Mouse (Mus musculus) left cerebral cortex, postnatal 25 days (tissue): ENCODE results near the gene Serhl. TPM values are rescaled to one million over a fixed set of nuclear protein-coding genes. Genes with fewer than 3 reads are reported as not detected.
"Not testable (repeated sequence)": the region's sequence is repeated elsewhere in the genome, so short reads cannot be mapped to it uniquely, and the experiment has no call there.

Source experiments
- DNase-seq, 2 experiments: peaks; one replicate each; pipeline ENCODE4 v3.0.0; 2022; ENCODE audit warnings: low spot score in 2 of 2, mixed read lengths in 1 of 2
- intact Hi-C: fragments of 180-260 bp; cut with DNase I; formaldehyde crosslinking; loops from one replicate; pipeline ENCODE4 v1.15.1; 2025
- total RNA-seq, 2 experiments: library from RNA; stranded (reverse); gene quantifications; 2 replicates each; pipeline ENCODE4 v1.2.3; 2021

The Serhl gene
- total RNA-seq, 2 experiments from 2014 or later: 8.3 to 9.8 TPM

DNA sequence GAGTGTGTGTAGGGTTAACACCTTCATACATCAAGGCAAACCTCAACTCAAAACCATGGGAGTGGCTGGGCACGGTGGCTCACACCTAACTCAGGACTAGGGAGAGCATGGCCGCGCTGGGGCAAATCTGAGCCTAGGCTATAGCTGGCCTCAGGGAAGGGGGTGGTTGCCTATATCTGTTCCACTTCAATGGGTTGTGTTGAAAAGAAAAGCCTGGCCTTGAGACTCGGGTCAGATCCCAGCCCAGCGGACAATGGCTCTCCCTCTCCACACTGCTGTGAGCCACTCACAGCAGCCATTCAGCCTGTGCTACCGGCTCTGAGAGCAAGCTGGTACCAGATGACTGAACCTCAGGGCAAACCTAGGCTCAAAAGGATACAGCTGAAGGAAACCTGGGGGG is 25.8 kb downstream of the Serhl start:
- no peak for DNase-seq
- intact Hi-C loops: no loop called here

DNA sequence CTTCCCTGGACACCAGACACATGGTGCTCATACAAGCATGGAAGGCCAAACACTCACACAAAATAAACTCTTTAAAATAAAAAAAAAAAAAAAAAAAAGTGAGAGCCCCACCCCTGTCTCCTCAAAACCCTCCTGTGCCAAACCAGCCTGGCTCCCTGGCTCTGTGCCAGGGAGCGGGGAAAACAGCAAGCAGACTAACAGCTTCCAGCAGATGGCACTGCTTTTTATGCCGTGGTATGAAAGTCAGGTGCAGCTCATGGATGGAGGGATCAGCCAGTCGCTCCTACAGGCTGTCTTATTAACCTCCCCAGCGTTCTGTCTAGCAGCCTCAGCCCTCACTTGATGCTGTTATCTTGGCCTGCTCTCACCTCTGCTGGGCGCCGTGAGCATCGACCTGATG is 29.1 kb downstream of the Serhl start:
- intact Hi-C loops: no loop called here
- DNase-seq: peak in 1 of 2 experiments; percentile 68

DNA sequence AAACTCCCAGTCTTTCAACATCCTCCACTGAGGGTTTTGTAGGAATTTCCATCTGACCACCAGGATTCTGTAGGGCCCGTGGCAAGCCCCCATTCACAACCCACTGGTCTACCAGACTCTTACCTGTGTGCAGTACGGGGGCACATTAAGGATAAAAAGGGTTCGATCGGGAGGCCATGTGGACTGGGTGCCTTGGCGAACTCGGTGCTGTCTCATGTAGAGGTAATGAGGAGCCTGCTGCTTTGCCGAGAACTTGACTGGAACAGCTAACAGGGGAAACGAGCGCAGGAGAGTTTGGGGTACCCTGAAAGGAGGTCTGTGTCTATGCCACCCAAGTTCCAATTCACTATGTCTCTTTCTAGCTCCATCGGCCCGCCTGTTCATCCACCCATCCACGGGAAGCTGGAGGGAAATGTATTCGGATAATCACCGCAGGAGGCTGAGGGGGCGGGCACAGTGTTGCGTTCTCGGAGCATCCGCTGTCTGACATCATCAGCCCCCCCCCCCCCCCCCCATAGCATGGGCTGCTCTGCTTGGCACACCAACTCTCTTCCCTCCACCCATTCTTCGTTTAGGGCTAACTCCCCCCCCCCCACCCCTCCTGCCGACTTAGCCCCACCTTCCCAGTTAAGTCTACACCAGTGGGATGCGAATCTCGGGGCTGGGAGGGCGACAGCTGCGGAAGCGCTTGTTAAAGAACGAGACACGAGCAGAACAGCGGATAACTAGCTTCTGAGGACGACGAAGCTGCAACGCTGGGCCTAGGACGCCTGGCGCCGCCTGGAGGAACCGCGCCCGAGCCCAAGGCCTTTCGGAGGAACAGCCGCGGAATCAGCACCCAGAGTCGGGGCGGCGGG is 32.6 kb downstream of the Serhl start:
- intact Hi-C loops: loop anchor here (1.0 kb wide), 1 partner anchor 27 kb away; the partner anchor contains the start of gene Poldip3
- peak; percentile 54 to 81 for DNase-seq

DNA sequence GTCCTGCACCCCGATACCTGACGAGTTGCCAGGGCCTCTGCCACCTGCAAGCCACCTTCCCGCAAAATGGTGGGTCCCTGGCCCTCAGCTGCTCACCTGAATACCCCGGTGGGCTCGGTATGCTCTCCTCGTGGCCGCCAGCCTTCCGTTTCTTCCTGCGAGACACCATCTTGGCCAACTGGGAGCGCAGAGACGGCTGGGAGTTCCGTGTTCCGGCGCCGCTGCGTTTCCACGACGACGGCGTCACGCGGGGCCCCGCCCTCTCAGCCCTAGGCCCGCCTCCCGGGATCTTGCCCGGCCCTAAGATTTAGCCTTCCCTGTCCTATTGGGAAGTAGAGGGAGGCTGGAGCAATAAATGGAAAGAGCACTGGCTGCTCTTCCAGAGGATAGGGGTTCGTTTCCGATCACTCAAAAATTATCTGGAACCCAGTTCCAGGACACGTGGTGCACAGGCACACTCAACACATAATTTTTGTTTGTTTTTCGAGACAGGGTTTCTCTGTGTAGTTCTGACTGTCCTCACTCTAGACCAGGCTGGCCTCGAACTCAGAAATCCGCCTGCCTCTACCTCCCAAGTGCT is 33.4 kb downstream of the Serhl start, which contains the start of gene Rrp7a:
TSS of gene Rrp7a (minus strand) at position 236 of the 580 bp plus-strand sequence.
- DNase-seq: peak; percentile 94 to 95
- intact Hi-C loops: loop anchor here (1.0 kb wide), 1 partner anchor 27 kb away; the partner anchor contains the start of gene Poldip3

DNA sequence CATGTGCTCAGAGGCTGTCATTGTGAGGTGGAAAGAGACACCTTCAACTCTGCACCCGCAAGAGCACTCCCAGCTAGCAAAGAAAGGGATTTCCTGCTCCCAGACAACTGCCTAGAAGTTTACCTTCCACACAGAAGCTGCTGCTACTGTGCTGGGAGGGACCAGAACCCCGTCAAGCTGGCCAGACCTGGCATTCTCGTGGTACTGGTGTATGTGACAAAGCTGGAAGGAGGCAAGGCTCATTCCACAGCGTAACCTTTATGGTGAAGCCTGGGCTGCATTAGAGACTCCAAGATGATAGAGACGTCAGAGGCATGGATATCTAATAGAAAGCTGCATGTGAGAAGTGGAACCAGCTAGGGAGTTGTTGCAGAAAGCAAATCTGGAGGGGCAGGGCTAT is 35.3 kb downstream of the Serhl start:
- no peak for DNase-seq
- intact Hi-C loops: no loop called here

DNA sequence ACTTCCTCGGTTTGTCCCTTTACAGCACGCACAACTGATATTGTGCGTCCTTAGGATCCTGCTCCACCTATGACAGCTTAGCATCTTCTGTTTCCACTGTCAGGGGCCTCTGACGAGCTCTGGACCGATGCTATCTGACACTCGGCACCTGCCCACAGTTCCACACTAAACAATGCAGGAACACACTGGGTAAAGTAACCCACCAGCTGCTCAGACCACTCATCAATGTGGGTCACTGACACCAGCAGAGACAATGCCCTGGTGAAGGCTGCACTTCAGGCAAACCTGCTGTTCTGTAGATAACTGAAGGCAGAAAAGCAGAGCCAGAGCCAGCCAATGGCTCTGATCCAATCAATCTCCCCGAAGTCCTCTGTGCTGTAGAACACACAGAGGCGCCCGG is 37.3 kb downstream of the Serhl start:
- no peak for DNase-seq
- intact Hi-C loops: no loop called here

DNA sequence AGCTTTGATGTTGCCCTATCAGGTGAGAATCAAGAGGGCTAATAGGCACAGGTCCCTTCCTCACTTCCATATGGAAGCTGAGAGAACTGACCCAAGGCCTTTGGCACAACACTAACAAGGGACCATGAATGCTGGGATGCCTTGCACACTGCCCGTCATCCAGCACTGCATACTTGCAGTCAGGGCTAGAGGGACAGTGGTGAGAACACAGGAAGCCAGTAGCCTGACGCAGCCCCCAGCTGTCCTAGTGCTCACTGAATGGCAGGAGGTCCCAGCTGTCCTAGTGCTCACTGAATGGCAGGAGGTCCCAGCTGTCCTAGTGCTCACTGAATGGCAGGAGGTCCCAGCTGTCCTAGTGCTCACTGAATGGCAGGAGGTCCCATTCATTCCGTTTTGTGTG is 37.7 kb downstream of the Serhl start:
- intact Hi-C loops, DNase-seq: not testable (repeated sequence)

DNA sequence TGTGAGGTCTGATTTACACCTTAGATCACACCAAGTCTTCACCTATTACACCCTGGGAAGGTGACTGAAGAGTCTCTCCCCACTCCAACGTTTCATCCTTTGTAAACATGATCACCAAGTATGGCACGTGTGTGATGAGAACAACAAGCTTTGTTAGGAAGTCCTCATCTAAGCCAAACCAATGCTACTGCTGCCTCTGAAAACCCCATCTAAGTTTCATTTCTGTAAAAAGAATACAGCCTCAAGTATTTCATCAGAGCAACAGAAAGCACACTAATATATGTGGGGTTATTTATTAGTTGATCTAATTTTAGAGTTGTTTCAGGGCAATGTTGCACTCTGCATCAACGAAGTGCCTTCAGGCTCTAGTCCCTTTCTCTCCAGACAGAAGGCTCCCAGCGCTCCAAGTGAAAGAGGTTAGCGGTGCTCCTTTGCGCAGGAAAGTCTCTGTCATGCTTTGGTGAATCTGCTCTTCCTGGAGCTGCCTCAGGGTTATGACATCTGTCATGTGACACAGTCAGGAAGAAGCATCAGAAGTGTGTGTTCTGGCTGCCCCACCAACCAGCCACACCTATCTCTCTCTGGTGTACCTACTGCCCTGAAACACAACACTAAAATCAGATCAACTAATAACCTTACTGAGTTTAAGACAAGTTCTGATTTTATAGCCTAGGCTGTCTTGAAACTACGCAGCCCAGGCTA is 40.4 kb downstream of the Serhl start:
- intact Hi-C loops: no loop called here
- DNase-seq: no peak

DNA sequence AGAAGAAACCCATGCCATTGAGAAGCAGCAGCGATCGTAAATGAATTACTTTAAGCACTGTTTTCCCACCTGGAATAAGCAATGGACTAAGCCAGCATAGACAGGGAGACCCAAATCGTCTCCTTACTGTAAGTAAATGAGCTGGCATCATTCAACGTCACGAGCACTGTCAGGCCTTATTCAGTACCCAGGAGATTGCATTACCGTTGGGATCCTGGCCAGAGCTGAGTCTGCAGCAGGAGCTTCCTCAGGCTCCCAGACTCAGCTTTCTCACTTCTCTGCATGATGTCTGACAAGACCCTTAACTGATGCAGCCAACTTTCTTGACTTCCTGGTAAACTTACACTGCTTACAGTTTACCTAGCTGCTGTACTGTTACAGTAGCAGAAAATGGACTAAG is 45.4 kb downstream of the Serhl start:
- intact Hi-C loops: no loop called here

DNA sequence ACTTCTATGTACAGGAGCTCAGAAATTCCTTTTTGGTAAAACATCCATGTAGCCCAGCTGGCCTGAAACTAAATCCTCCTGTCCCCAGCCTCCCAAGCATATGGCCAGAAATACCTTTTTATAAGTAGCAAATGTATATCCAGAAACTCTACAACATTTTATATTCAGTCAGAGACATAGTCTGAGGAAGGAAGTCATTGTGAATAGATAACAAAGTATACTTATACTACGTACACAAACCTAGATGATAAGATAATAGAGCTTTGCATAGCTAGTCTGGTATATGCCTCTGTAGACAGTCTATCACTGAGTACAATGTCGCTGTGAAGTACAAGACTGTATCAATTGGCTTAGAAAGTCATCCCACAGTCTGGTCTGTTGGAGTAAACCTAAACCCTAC is 46.3 kb downstream of the Serhl start:
- intact Hi-C loops: no loop called here
- DNase-seq: peak in 1 of 2 experiments; percentile 32

More for the DNA sequence above, 45.4 kb downstream of the Serhl start:
- no peak for DNase-seq

DNA sequence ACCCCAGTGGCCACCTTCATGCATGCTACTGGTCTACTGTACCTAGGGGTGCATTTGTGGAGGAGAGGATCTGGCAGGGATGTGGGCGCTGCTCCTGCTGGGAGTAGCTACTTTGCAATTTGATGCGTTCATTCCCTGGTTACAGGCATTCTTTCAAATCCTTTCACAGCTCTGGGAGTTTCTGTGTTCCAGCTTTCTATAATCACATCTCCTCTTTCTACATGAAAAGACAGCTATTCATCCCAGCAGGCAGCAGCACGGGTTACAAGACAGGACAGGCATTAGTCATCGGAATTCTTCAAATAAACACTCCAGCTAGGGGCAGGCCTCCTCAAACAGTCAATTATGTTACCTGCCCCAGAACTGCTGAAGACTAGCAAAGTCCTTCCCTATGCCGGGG is 53.6 kb downstream of the Serhl start:
- DNase-seq: peak; percentile 41 to 80
- intact Hi-C loops: loop anchor here (10.0 kb wide), 1 partner anchor 788 kb away; the partner anchor contains the start of gene Ndufa6

DNA sequence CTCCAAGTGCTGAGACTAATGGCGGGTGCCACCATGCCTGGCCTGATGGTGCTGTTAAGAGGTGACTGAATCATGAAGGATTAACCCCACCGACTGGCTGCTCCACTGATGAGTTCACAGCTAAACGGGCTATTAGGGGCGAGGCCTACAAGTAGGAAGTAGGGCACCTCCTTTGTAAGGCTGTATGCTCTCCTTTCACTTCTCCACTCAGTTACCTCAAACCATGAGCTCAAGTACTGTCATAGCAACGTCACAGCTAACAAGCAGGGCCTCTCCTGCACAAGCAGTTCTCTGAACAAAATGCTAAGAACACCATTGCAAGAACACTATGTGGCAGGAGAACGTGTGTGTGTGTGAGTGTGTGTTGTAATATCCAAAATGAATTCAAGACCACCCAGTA is 56.2 kb downstream of the Serhl start:
- intact Hi-C loops: loop anchor here (10.0 kb wide), 1 partner anchor 791 kb away; the partner anchor contains the start of gene Ndufa6
- DNase-seq: no peak

DNA sequence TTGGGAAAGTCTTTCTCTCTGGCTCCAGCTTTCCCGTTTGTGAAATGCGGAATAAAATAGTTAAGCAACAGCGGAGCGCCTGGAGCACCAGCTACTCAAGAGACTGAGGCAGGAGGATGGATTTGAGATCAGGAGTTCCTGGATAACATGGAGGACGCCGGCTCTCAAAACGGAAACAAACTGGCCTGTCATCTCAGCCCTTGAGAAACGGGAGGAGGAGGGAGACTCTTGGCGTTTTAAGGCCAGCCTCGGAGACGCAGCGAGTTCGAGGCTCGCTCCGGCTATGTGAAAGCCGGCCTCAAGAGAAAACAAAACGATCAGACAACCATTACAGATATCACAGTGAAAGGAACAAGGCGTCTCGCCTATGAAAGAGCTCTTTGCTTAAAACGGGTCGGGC is 59.1 kb downstream of the Serhl start:
- no peak for DNase-seq
- intact Hi-C loops: loop anchor here (10.0 kb wide), 1 partner anchor 794 kb away; the partner anchor contains the start of gene Ndufa6

DNA sequence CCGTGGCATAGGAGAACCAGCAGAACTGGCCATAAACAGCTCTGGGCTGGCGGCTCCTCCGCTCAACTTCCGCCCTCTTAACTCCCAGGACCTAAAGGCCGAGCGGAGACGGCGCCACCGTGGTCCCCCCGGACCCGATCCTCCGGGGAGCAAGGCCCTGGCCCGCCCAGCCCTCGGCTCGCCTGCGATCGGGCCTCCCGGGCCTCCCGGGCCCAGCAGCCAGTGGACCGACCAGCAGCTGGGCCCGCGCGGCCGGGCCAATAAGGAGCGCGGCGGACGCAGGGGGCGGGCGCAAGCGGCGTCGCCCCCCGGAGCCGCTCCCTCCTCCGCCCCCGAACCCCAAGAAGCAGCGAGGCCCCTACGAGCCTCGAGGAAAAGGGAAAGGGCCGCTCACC is 59.5 kb downstream of the Serhl start:
- intact Hi-C loops: loop anchor here (1.0 to 10.0 kb wide), 2 partner anchors 26 to 794 kb away; partner anchors contain the start of genes Ndufa6 and Rrp7a
- no peak for DNase-seq

DNA sequence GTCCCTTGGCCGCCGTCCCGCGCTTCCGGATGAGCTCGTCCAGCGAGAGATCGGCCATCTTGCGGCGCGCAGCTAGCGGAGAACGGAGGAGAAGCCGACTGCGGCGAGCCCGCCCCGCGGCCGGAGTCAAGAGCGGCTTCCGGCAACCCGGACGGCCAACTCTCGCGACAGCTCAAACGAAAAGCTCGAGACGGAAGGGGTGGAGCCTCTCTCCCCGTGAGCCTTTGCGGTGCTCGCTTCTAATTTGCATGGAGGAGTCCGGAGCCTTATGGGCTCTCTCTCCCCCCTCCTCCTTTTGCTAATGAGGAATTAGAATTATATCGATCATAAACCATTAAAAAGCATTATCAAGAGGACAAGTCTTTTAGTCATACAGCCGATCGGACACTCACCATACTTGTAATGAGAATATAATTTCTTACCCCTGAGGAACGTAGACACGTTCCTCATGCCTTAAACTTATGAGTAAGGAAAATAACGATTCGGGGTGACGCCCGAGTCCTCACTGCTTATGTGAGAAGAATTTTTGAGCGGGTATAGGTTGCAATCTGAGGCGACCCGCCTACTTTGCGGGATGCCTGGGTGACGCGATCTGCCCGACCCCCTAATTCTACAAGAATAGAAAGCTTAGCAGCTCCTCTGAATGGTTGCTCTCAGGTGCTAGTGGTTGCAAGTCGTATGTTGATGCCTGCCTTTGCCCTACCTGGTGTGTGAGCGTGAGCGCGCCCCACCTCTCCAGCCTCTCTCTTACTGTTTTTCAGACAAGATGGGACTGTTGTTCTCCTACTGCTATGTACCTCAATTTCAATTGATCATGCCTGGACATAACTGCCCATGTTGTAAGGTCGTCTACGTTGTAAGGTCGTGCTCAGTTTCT is 60.1 kb downstream of the Serhl start, which contains the start of gene Poldip3:
TSS of gene Poldip3 (minus strand) at position 189 of the 877 bp plus-strand sequence.
- intact Hi-C loops: loop anchor here (1.0 to 10.0 kb wide), 3 partner anchors 27 to 795 kb away; partner anchors contain the start of genes Ndufa6 and Rrp7a
- DNase-seq: peak; percentile 99

DNA sequence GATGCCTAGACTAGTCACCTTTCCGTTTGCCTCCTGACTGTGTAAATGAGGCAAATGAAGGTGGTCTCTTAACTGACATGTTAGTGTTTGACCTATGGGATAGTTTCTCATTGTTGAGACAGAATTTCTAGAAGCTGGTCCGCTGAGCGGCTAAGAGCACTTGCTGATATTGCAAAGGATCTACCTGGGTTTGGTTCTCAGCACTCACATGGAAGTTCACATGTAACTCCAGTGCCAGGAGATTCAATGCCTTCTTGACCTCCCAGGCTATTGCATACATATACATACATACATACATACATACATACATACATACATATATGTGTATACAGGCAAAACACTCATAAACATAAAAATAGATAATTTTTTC is 60.8 kb downstream of the Serhl start:
- intact Hi-C loops: loop anchor here (5.0 kb wide), 1 partner anchor 367 kb away; no protein-coding TSS in a partner anchor
- no peak for DNase-seq

DNA sequence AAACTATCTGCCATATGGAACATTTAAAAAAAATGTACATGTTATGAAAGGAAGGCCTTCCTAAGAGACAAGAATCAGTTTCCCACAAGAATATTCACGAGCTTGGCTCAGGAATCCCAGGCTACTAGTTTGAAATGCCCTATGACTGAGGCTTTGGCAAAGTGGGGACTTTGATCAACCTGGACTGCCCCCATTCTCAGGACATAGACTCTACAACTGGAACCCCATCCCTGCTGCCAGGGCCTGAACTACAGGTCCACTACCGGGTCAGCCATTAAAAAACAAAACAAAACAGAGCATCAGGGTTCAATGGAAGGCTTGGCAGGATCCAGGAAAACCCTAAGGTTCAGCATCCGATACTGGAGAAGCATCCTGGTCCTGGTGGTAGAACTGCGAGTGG is 61.4 kb downstream of the Serhl start:
- no peak for DNase-seq
- intact Hi-C loops: loop anchor here (5.0 kb wide), 1 partner anchor 367 kb away; no protein-coding TSS in a partner anchor

DNA sequence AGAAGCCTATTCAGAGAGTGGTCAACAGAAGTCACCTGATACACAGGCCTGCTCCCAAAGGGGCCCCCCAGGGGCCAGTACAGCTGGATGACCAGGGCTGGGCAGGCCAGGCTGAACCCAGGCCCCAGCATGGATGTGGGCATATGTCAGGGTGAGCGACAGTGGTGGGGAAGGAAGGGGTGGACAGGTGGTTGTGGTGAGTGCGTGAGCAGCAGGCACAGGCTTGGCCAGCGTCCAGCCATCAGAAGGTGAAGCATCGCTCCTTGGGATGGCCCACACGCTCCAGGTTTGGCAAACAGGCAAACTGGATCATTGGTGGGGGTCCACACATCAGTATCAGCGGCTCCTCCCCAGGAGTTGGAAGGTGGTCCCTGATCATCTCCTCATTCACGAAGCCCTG is 65.0 kb downstream of the Serhl start:
- intact Hi-C loops: loop anchor here (5.0 kb wide), 1 partner anchor 363 kb away; no protein-coding TSS in a partner anchor
- no peak for DNase-seq
